Mouse (Mus musculus): ENCODE results near the gene Pifo. TPM values are rescaled to one million over a fixed set of nuclear protein-coding genes. Genes with fewer than 3 reads are reported as not detected.

Pifo gene
- total RNA-seq (2023) = not detected

GRCm38 (mm10) chr3:106014546-106014945, at the start of gene Pifo:
Pifo (minus strand) TSS chr3:106014646.

GRCm38 (mm10) chr3:106032781-106033180, 18.3 kb upstream of the Pifo start, which contains the start of gene Chil5:
Chil5 (minus strand) TSS chr3:106032814.

GRCm38 (mm10) chr3:105973411-105973810, 41.0 kb downstream of the Pifo start, which contains the start of gene Ovgp1:
Ovgp1 (plus strand) TSS chr3:105973711.

GRCm38 (mm10) chr3:105959999-105960398, 54.4 kb downstream of the Pifo start, which contains the start of gene Atp5f1:
Atp5f1 (minus strand) TSS chr3:105960099.

GRCm38 (mm10) chr3:105958974-105959580, 55.4 kb downstream of the Pifo start, which contains the start of gene Wdr77:
Wdr77 (plus strand) TSS chr3:105959369.

Other genes starting within 250 kb of the Pifo start
- 100 to 1,000 TPM; 119 to 129 TPM for gene Rap1a, start 213.3 kb downstream of the Pifo start, total RNA-seq (2023)
- gene Adora3, start 143.8 kb downstream of the Pifo start, total RNA-seq (2023) = not detected
- gene Tmigd3, start 143.7 kb downstream of the Pifo start, total RNA-seq (2023) = not detected
- 1 to 10 TPM; 1.5 to 2.5 TPM for gene I830077J02Rik, start 82.0 kb downstream of the Pifo start, total RNA-seq (2023)
- gene Wdr77, start 55.3 kb downstream of the Pifo start, total RNA-seq (2023) = 10 to 100 TPM; 52.1 to 52.4 TPM
- gene Atp5f1, start 54.5 kb downstream of the Pifo start, total RNA-seq (2023) = 100 to 1,000 TPM; 127 to 129 TPM
- gene Ovgp1, start 40.9 kb downstream of the Pifo start, total RNA-seq (2023) = 1 to 10 TPM; 5.3 to 5.9 TPM
- gene Chil5, start 18.2 kb upstream of the Pifo start, total RNA-seq (2023) = 1 to 10 TPM; 3.6 to 5.0 TPM
- not detected for gene Chia1, start 98.6 kb upstream of the Pifo start, total RNA-seq (2023)
- gene Chil3, start 152.9 kb upstream of the Pifo start, total RNA-seq (2023) = under 1 TPM; 0.47 to 0.74 TPM
- gene Chil4, start 204.9 kb upstream of the Pifo start, total RNA-seq (2023) = not detected

Measured in T-cell, adult 66 days (primary cell).